Mouse (Mus musculus) ES-Bruce4 (cell line): ENCODE measurements around the gene Kcnk1. TPM values are rescaled to one million over a fixed set of nuclear protein-coding genes. Genes with fewer than 3 reads are reported as not detected.

Experiments
- H3K27ac ChIP-seq: 2 replicates; pipeline ENCODE4 v1.5.1; 2012; ENCODE audit warnings: low read length, inconsistent platforms; ENCODE audit not compliant: insufficient read depth
- H3K27me3 ChIP-seq: 2 replicates; pipeline ENCODE4 v1.6.1; 2012; ENCODE audit warnings: mild to moderate bottlenecking, low read length, inconsistent platforms; ENCODE audit not compliant: control insufficient read depth, poor library complexity, insufficient read depth, severe bottlenecking
- H3K36me3 ChIP-seq: 2 replicates; pipeline ENCODE4 v1.6.1; 2012; ENCODE audit warnings: inconsistent platforms, mild to moderate bottlenecking, low read length, moderate library complexity; ENCODE audit not compliant: control insufficient read depth, poor library complexity, insufficient read depth, severe bottlenecking
- H3K4me1 ChIP-seq: one replicate; pipeline ENCODE4 v1.8.1; 2011; ENCODE audit warnings: low read length; ENCODE audit not compliant: control insufficient read depth, insufficient read depth
- H3K4me3 ChIP-seq: 2 replicates; pipeline ENCODE4 v1.5.1; 2011; ENCODE audit warnings: low read depth, mild to moderate bottlenecking, low read length
- H3K9ac ChIP-seq: 2 replicates; pipeline ENCODE4 v1.6.1; 2012; ENCODE audit warnings: low read depth, mild to moderate bottlenecking, inconsistent platforms; ENCODE audit not compliant: poor library complexity, severe bottlenecking
- H3K9me3 ChIP-seq: replicated peaks from 2 replicates; pipeline ENCODE4 v1.6.1; 2012; ENCODE audit warnings: mild to moderate bottlenecking, low read length, inconsistent platforms; ENCODE audit not compliant: control insufficient read depth, poor library complexity, insufficient read depth, severe bottlenecking
- CTCF ChIP-seq: IDR thresholded peaks from one replicate; pipeline ENCODE4 v1.8.1; 2011; ENCODE audit warnings: low read depth, low read length
- EP300 ChIP-seq: IDR thresholded peaks from 2 replicates; pipeline ENCODE4 v1.6.1; 2011; ENCODE audit warnings: low read depth, low read length; ENCODE audit not compliant: insufficient read depth
- polyA plus RNA-seq: library from polyadenylated mRNA; stranded (reverse); fragments of >200 nt; gene quantifications from 2 replicates; pipeline ENCODE4 v1.2.4, GENCODE M21; 2011; ENCODE audit warnings: low read depth; ENCODE audit not compliant: missing spikeins, insufficient read depth, insufficient read length

Gene Kcnk1
- polyA plus RNA-seq, 1 experiment: 38.8 TPM

DNA sequence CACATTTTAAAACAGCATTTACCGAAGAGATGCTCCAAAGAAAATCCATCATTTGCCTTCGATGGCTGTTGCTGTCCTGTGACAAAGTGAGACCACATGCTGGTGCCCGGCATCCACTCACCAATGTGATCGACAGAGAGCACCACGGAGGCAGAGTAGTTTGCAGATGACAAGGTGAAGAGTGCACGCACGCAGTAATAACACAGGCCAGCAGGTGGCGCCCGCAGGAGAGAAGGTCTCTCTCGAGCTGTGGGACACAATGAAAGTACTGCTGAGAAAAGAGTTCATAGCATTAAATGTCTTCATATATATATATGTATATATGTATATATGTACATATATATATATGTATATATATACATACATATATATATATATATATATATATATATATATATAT is 80.4 kb downstream of the Kcnk1 start:
- Histone ChIP-seq H3K4me3 (no peak overlapping the region), H3K27ac (no peak overlapping the region), H3K4me1 (no peaks in the 10 kb centered on the region), H3K36me3 (no peaks in the 10 kb centered on the region), H3K9me3 (no peaks in the 10 kb centered on the region), H3K9ac (no peak overlapping the region), H3K27me3 (no peaks in the 10 kb centered on the region)
- no peak for TF ChIP-seq EP300
- TF ChIP-seq CTCF: peak; percentile 93

Other genes starting within 250 kb of the Kcnk1 start
- gene Pcnx2, start 96.9 kb upstream of the Kcnk1 start, polyA plus RNA-seq: 0.45 and 0.68 TPM in 2 replicates
- gene Map3k21, start 84.7 kb upstream of the Kcnk1 start, polyA plus RNA-seq: 0.24 and 0.30 TPM in 2 replicates